Mouse (Mus musculus) hindbrain, postnatal 0 days (tissue): ENCODE measurements around the gene Jagn1. TPM values are rescaled to one million over a fixed set of nuclear protein-coding genes. Genes with fewer than 3 reads are reported as not detected.

ENCODE experiments used
- ATAC-seq: fragments of 200-750 bp; cut with Nextera tagmentation; 2 replicates; pipeline ENCODE4 v1.8.0; 2017; ENCODE audit warnings: mild to moderate bottlenecking, moderate TSS enrichment, moderate library complexity
- DNase-seq: peaks from one replicate; pipeline ENCODE4 v3.0.0-alpha.2; 2015; ENCODE audit warnings: low spot score
- H3K27ac ChIP-seq: fragments of 300-500 bp; sonication (generic); 2 replicates; pipeline ENCODE4 v1.5.1; 2014; ENCODE audit warnings: mild to moderate bottlenecking
- H3K27me3 ChIP-seq: fragments of 300-500 bp; sonication (generic); 2 replicates; pipeline ENCODE4 v1.6.1; 2014; ENCODE audit warnings: low read length, mixed read lengths; ENCODE audit not compliant: insufficient read depth
- H3K36me3 ChIP-seq: fragments of 300-500 bp; sonication (generic); 2 replicates; pipeline ENCODE4 v1.6.1; 2014; ENCODE audit warnings: low read length, mixed read lengths; ENCODE audit not compliant: insufficient read depth
- H3K4me1 ChIP-seq: fragments of 300-500 bp; sonication (generic); 2 replicates; pipeline ENCODE4 v1.6.1; 2014; ENCODE audit warnings: antibody characterized with exemption, low read length, mixed read lengths; ENCODE audit not compliant: insufficient read depth
- H3K4me2 ChIP-seq: fragments of 300-500 bp; sonication (generic); 2 replicates; pipeline ENCODE4 v1.6.1; 2014; ENCODE audit warnings: low read depth, mild to moderate bottlenecking, low read length, moderate library complexity, mixed read lengths
- H3K4me3 ChIP-seq: fragments of 300-500 bp; sonication (generic); 2 replicates; pipeline ENCODE4 v1.5.1; 2014; ENCODE audit warnings: low read length
- H3K9ac ChIP-seq: fragments of 300-500 bp; sonication (generic); replicated peaks from 2 replicates; pipeline ENCODE4 v1.6.1; 2014; ENCODE audit warnings: mild to moderate bottlenecking, low read length, moderate library complexity, mixed read lengths
- H3K9me3 ChIP-seq: fragments of 300-500 bp; sonication (generic); 2 replicates; pipeline ENCODE4 v1.6.1; 2016; ENCODE audit warnings: low read length, mixed read lengths
- CTCF ChIP-seq: IDR thresholded peaks from 2 replicates; pipeline ENCODE4 v1.5.1; 2016; ENCODE audit warnings: antibody characterized with exemption, control low read depth, low read depth
- WGBS: fragments of 180-500 bp; shearing (Covaris S2); extraction: QIAGEN DNeasy Blood & Tissue Kit; methylation state at CpG from one replicate; pipeline ENCODE4 v1.1.7; 2014; 5-methylcytosine and 5-hydroxymethylcytosine counted together
- polyA plus RNA-seq: library from polyadenylated mRNA; unstranded; fragments of >200 nt; fragmentation: Nextera tagmentation; extraction: Ambion mirVana; gene quantifications from 2 replicates; pipeline ENCODE4 v1.2.1, GENCODE M21; 2015
- total RNA-seq: library from RNA; depleted of rRNA; stranded (reverse); fragments of >200 nt; gene quantifications from 2 replicates; pipeline ENCODE4 v1.2.3, GENCODE M21; 2014

Jagn1 gene
- total and polyA plus RNA-seq, 2 experiments from 2014 or later: 48.6 to 80.2 TPM

GRCm38 (mm10) chr6:113469021-113469420 lies 26.7 kb downstream of the Jagn1 start:
- H3K4me3 ChIP-seq: peak overlapping the region; percentile 25
- peak; percentile 80 for TF ChIP-seq CTCF
- DNase-seq (peak; percentile 82), ATAC-seq (peak; percentile 73)
- no peaks in the 10 kb centered on the region for H3K9me3 ChIP-seq
- peak overlapping the region; percentile 55 for H3K4me2 ChIP-seq
- 14% methylated on average over 9 of the region's 9 CpGs for WGBS
- H3K36me3 ChIP-seq: no peaks in the 10 kb centered on the region
- H3K4me1 ChIP-seq: peaks cover 9% of the 10 kb centered on the region; the same call in 1 of the 2 replicates
- 0 out of 2 replicates have a peak overlapping the region, but pooled peaks have one; percentile 18 for H3K9ac ChIP-seq
- H3K27me3 ChIP-seq: no peaks in the 10 kb centered on the region; the same call in 1 of the 2 replicates
- H3K27ac ChIP-seq: 0 out of 2 replicates have a peak overlapping the region, but pooled peaks have one; percentile 22

GRCm38 (mm10) chr6:113469432-113469831 lies 27.1 kb downstream of the Jagn1 start:
- no peaks in the 10 kb centered on the region for H3K36me3 ChIP-seq
- ATAC-seq (peak; percentile 80), DNase-seq (peak; percentile 84)
- no peaks in the 10 kb centered on the region; the same call in 1 of the 2 replicates for H3K27me3 ChIP-seq
- peak overlapping the region; percentile 18; the same call in 1 of the 2 replicates for H3K9ac ChIP-seq
- 2% methylated on average over 31 of the region's 31 CpGs for WGBS
- TF ChIP-seq CTCF: peak; percentile 78
- H3K27ac ChIP-seq: 0 out of 2 replicates have a peak overlapping the region, but pooled peaks have one; percentile 22
- H3K4me1 ChIP-seq: peaks cover 9% of the 10 kb centered on the region; the same call in 1 of the 2 replicates
- peak overlapping the region; percentile 25 for H3K4me3 ChIP-seq
- no peaks in the 10 kb centered on the region for H3K9me3 ChIP-seq
- H3K4me2 ChIP-seq: peak overlapping the region; percentile 55

- Histone ChIP-seq H3K27me3 (no peaks in the 10 kb centered on the region; the same call in 1 of the 2 replicates), H3K36me3 (no peaks in the 10 kb centered on the region), H3K9me3 (no peaks in the 10 kb centered on the region), H3K27ac (no peak within 1 kb of the TSS), H3K9ac (no peak within 1 kb of the TSS), H3K4me1 (0 out of 2 replicates have a peak, but pooled peaks cover 5% of the 10 kb centered on the region), H3K4me2 (peak within 1 kb of the TSS; percentile 38), H3K4me3 (no peak within 1 kb of the TSS)
- no peak for ATAC-seq
- 23% methylated on average over 12 of the region's 12 CpGs for WGBS
- DNase-seq: no peak
- TF ChIP-seq CTCF: no peak
These were observed 29.0 kb downstream of the Jagn1 start, which contains the start of gene Il17rc for GRCm38 (mm10) chr6:113471297-113471936. Gene Il17rc (plus strand): TSS chr6:113471427.

- no peak for ATAC-seq
- WGBS: 64% methylated on average over 10 of the region's 10 CpGs
These were observed 29.7 kb downstream of the Jagn1 start for GRCm38 (mm10) chr6:113472061-113472460.

GRCm38 (mm10) chr6:113473246-113473645 lies 30.9 kb downstream of the Jagn1 start:
- no peak overlapping the region for H3K4me3 ChIP-seq
- H3K9ac ChIP-seq: no peak overlapping the region
- H3K36me3 ChIP-seq: no peaks in the 10 kb centered on the region
- no peak overlapping the region for H3K27ac ChIP-seq
- no peak for ATAC-seq
- H3K4me1 ChIP-seq: 0 out of 2 replicates have a peak, but pooled peaks cover 5% of the 10 kb centered on the region
- no peak overlapping the region for H3K4me2 ChIP-seq
- no peaks in the 10 kb centered on the region for H3K9me3 ChIP-seq
- TF ChIP-seq CTCF: no peak
- DNase-seq: no peak
- H3K27me3 ChIP-seq: no peaks in the 10 kb centered on the region; the same call in 1 of the 2 replicates
- 84% methylated on average over 2 of the region's 2 CpGs for WGBS

More at GRCm38 (mm10) chr6:113472061-113472460, 29.7 kb downstream of the Jagn1 start:
- peak; percentile 21; the same call in 1 of the 2 replicates for TF ChIP-seq CTCF
- no peaks in the 10 kb centered on the region for H3K36me3 ChIP-seq
- H3K9me3 ChIP-seq: no peaks in the 10 kb centered on the region
- no peak overlapping the region for H3K27ac ChIP-seq
- H3K4me2 ChIP-seq: no peak overlapping the region
- H3K9ac ChIP-seq: no peak overlapping the region
- H3K27me3 ChIP-seq: no peaks in the 10 kb centered on the region; the same call in 1 of the 2 replicates
- DNase-seq: no peak
- 0 out of 2 replicates have a peak, but pooled peaks cover 5% of the 10 kb centered on the region for H3K4me1 ChIP-seq
- H3K4me3 ChIP-seq: no peak overlapping the region

- Histone ChIP-seq H3K4me2 (no peak overlapping the region), H3K36me3 (no peaks in the 10 kb centered on the region), H3K4me1 (0 out of 2 replicates have a peak, but pooled peaks cover 5% of the 10 kb centered on the region), H3K27ac (no peak overlapping the region), H3K9ac (no peak overlapping the region), H3K27me3 (no peaks in the 10 kb centered on the region; the same call in 1 of the 2 replicates), H3K4me3 (no peak overlapping the region), H3K9me3 (no peaks in the 10 kb centered on the region)
- WGBS: 81% methylated on average over 6 of the region's 6 CpGs
- ATAC-seq (no peak), DNase-seq (no peak)
- no peak for TF ChIP-seq CTCF
These were observed 31.3 kb downstream of the Jagn1 start for GRCm38 (mm10) chr6:113473715-113474114.
